Mouse (Mus musculus): ENCODE measurements around the gene Vmn1r79. TPM values are rescaled to one million over a fixed set of nuclear protein-coding genes. Genes with fewer than 3 reads are reported as not detected.
"Not testable (repeated sequence)": the region's sequence is repeated elsewhere in the genome, so short reads cannot be mapped to it uniquely, and the experiment has no call there.

Gene Vmn1r79
- not detected for total RNA-seq (2021)
- long read RNA-seq, experiment 1, result 0 reads
- long read RNA-seq, experiment 2, result 0 reads

- intact Hi-C loops (cut with DNase I); DNase-seq: not testable (repeated sequence)
Observed at GRCm38 (mm10) chr7:12170979-12171378, at the start of gene Vmn1r79. Gene Vmn1r79, plus strand, starts transcription at chr7:12171279.

GRCm38 (mm10) chr7:12149957-12150356, 21.1 kb upstream of the Vmn1r79 start, which contains the start of gene Vmn1r78:
Gene Vmn1r78, plus strand, starts transcription at chr7:12150257.
- DNase-seq, result no peak
- intact Hi-C loops (cut with DNase I), result no loop called here

- intact Hi-C loops (cut with DNase I); DNase-seq: not testable (repeated sequence)
Observed at GRCm38 (mm10) chr7:12156463-12156862, 14.6 kb upstream of the Vmn1r79 start.

GRCm38 (mm10) chr7:12172926-12173325, 1.8 kb downstream of the Vmn1r79 start:
- intact Hi-C loops (cut with DNase I); DNase-seq: not testable (repeated sequence)

- no peak for DNase-seq
- intact Hi-C loops (cut with DNase I), result no loop called here
Observed at GRCm38 (mm10) chr7:12188986-12189385, 17.9 kb downstream of the Vmn1r79 start, which contains the start of gene Vmn1r80. Gene Vmn1r80, plus strand, starts transcription at chr7:12189286.

- intact Hi-C loops (cut with DNase I), result no loop called here
- DNase-seq, result no peak
Observed at GRCm38 (mm10) chr7:12204141-12204540, 33.1 kb downstream of the Vmn1r79 start.

Other genes starting within 250 kb of the Vmn1r79 start
- not detected for gene Vmn1r76, start 233.1 kb upstream of the Vmn1r79 start, total RNA-seq (2021)
- not detected for gene Vmn1r77, start 134.5 kb upstream of the Vmn1r79 start, total RNA-seq (2021)
- gene Vmn1r78, start 21.0 kb upstream of the Vmn1r79 start, total RNA-seq (2021), result not detected
- gene Vmn1r80, start 18.0 kb downstream of the Vmn1r79 start, total RNA-seq (2021), result not detected
- not detected for gene Vmn1r81, start 97.0 kb downstream of the Vmn1r79 start, total RNA-seq (2021)
- gene Vmn1r82, start 129.2 kb downstream of the Vmn1r79 start, total RNA-seq (2021), result not detected
- gene Vmn1r83, start 158.2 kb downstream of the Vmn1r79 start, total RNA-seq (2021), result not detected
- gene Vmn1r84, start 198.0 kb downstream of the Vmn1r79 start, total RNA-seq (2021), result not detected